Comparison of ENCODE assay signal across 9 mouse cellular contexts in the genomic region with DNA sequence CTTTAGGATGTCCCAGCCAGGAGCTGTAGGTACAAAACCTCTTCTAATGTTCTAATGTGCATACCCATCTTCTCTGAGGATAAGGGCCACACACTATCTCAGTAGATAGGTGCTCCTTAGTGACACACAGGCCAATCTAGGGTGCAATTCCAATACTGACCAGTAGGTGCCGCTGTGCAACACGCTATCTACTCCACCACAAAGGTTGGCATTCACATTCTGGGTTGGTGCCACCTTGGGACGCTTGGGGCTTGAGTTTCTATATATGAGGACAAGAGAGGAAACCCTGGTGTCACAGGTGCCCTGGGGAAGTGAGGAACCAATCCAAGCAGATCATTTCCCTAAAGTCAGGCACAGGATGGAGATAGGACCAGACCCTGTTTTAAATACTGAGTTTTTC. TPM values are rescaled to one million over a fixed set of nuclear protein-coding genes. Genes with fewer than 3 reads are reported as not detected.
DNase-seq lines count a peak whose midpoint lies in the region; ATAC-seq and TF ChIP-seq lines count a peak whose summit lies in the region.
"Had no signal": no experiment of that assay in that cellular context is flagged by ENCODE, and none has a peak within 500 bp of the region (broad histone marks: within the 10 kb centered on the region; RNA-seq: fewer than 3 reads in every experiment).

No protein-coding gene starts in this region.

- no peak for TF ChIP-seq EP300 in liver, postnatal 0 days (IDR thresholded peaks at IDR 0.05; ENCODE audit: low read depth)

- ATAC-seq in liver, postnatal 0 days: no peak

- peak; percentile 90 for DNase-seq in adrenal gland, postnatal 14 days
- peak; percentile 82 for DNase-seq in embryo, embryonic 9.5 days (ENCODE audit: extremely low spot score)
- DNase-seq in gastrocnemius, postnatal 4 days (ENCODE audit: low spot score in 2 of 2): peak; percentile 70 to 77
- DNase-seq in kidney, postnatal 14 days: peak; percentile 88
- peak; percentile 81 for DNase-seq in liver, postnatal 0 days
- DNase-seq in thymus, adult 18-20 months: peak; percentile 44 to 52

- H3K4me1 ChIP-seq in liver, postnatal 0 days (ENCODE audit: insufficient read depth): no peaks in the 10 kb centered on the region
- H3K4me1 ChIP-seq in olfactory bulb, adult 2 months (ENCODE audit: control insufficient read depth, insufficient read depth, low read length): no peaks in the 10 kb centered on the region

- 3% methylated on average over 3 of the region's 3 CpGs for WGBS in liver, postnatal 0 days (ENCODE audit: insufficient replicate concordance)
- 5% methylated on average over 3 of the region's 3 CpGs for WGBS in olfactory bulb, adult 2 months

- H3K27me3 ChIP-seq in C2C12 (ENCODE audit: control insufficient read depth, insufficient read depth, insufficient read length): no peaks in the 10 kb centered on the region
- no peaks in the 10 kb centered on the region for H3K27me3 ChIP-seq in liver, postnatal 0 days (ENCODE audit: insufficient read depth, low read length)

- H3K27ac ChIP-seq in liver, postnatal 0 days (ENCODE audit: low read depth): no peak overlapping the region
- H3K27ac ChIP-seq in olfactory bulb, adult 2 months (ENCODE audit: insufficient read depth, low read depth, low read length): no peak overlapping the region
- H3K27ac ChIP-seq: heart, embryonic 13.5 days had no signal

- H3K9me3 ChIP-seq in liver, postnatal 0 days (ENCODE audit: low read length): no peaks in the 10 kb centered on the region
- H3K9me3 ChIP-seq: heart, embryonic 13.5 days had no signal

- no peaks in the 10 kb centered on the region for H3K36me3 ChIP-seq in C2C12 (ENCODE audit: control insufficient read depth, insufficient read depth)
- no peaks in the 10 kb centered on the region for H3K36me3 ChIP-seq in liver, postnatal 0 days (replicated peaks; ENCODE audit: insufficient read depth, low read length)
- H3K36me3 ChIP-seq: heart, embryonic 13.5 days had no signal

- H3K4me3 ChIP-seq in C2C12 (ENCODE audit: insufficient read depth, poor library complexity, severe bottlenecking): no peak overlapping the region
- H3K4me3 ChIP-seq in liver, postnatal 0 days (ENCODE audit: low read depth, low read length): no peak overlapping the region
- H3K4me3 ChIP-seq in olfactory bulb, adult 2 months (ENCODE audit: insufficient read depth, low read depth, low read length): no peak overlapping the region
- H3K4me3 ChIP-seq: heart, embryonic 13.5 days had no signal

- TF ChIP-seq CTCF in C2C12 (IDR thresholded peaks at IDR 0.05; ENCODE audit: control insufficient read depth, insufficient read depth, insufficient read length): peak; percentile 76
- TF ChIP-seq CTCF in liver, postnatal 0 days (IDR thresholded peaks at IDR 0.05; ENCODE audit: low read depth): peak; percentile 99
- 0 out of 2 replicates have a peak, but pooled peaks have one; percentile 13 for TF ChIP-seq CTCF in olfactory bulb, adult 2 months (IDR thresholded peaks at IDR 0.05; ENCODE audit: insufficient read depth, low read depth, low read length)

- H3K79me3 ChIP-seq in C2C12 (ENCODE audit: low read depth): no peaks in the 10 kb centered on the region

- no peak overlapping the region for H3K9ac ChIP-seq in liver, postnatal 0 days (replicated peaks)
- H3K9ac ChIP-seq: heart, embryonic 13.5 days had no signal

- H3ac ChIP-seq in C2C12 (ENCODE audit: control insufficient read depth, insufficient read length, low read depth): no peak overlapping the region

- no peak overlapping the region for H3K4me2 ChIP-seq in liver, postnatal 0 days (ENCODE audit: low read depth, low read length)
- H3K4me2 ChIP-seq: heart, embryonic 13.5 days had no signal

- TF ChIP-seq POLR2A in olfactory bulb, adult 2 months (IDR thresholded peaks at IDR 0.05; ENCODE audit: insufficient read depth, low read depth, low read length): no peak

- H3K79me2 ChIP-seq in C2C12 (ENCODE audit: control insufficient read depth, insufficient read depth): no peaks in the 10 kb centered on the region

TF ChIP-seq in C2C12, 6 proteins besides CTCF, POLR2A, EP300 and RAD21:
- TF ChIP-seq MYOG (IDR thresholded peaks at IDR 0.05; ENCODE audit: control insufficient read depth, extremely low read depth, insufficient read length) (no peak), CEBPB (IDR thresholded peaks at IDR 0.05; ENCODE audit: low read depth) (no peak), FOSL1 (IDR thresholded peaks at IDR 0.05; ENCODE audit: insufficient read depth, low read length, poor library complexity, severe bottlenecking) (no peak), USF1 (IDR thresholded peaks at IDR 0.05; ENCODE audit: low read depth) (no peak), MAX (IDR thresholded peaks at IDR 0.05) (no peak), MYOD1 (IDR thresholded peaks at IDR 0.05; ENCODE audit: control insufficient read depth, insufficient read length, low read depth) (no peak)

RNA-seq across cellular contexts. Expression of gene Lactbl1, which starts 56.1 kb away (rescaled TPM):
- polyA plus RNA-seq in C2C12 (2012; fragmentation: generic; extraction: Trizol): not detected
- total RNA-seq in adrenal gland, postnatal 14 days (2021): not detected in 2 replicates
- total RNA-seq in gastrocnemius, postnatal 4 days (2021): not detected
- polyA plus RNA-seq in liver, postnatal 0 days (2015; fragmentation: Nextera tagmentation; extraction: Ambion mirVana): not detected in 2 replicates
- polyA plus RNA-seq in olfactory bulb, adult 2 months (2012; ENCODE audit: insufficient read depth, insufficient read length, low replicate concordance, missing spikeins): not detected in 2 replicates
- polyA plus RNA-seq: heart, embryonic 13.5 days had no signal

Comparison
In these comparisons a context has a peak if more than half of its experiments do, and no peak if none do; other contexts are left out.
1. CTCF ChIP-seq: peak in every context shown above with its lines; median percentile 99 in liver, postnatal 0 days; 76 in C2C12; 13 in olfactory bulb, adult 2 months.